In the genomic region with DNA sequence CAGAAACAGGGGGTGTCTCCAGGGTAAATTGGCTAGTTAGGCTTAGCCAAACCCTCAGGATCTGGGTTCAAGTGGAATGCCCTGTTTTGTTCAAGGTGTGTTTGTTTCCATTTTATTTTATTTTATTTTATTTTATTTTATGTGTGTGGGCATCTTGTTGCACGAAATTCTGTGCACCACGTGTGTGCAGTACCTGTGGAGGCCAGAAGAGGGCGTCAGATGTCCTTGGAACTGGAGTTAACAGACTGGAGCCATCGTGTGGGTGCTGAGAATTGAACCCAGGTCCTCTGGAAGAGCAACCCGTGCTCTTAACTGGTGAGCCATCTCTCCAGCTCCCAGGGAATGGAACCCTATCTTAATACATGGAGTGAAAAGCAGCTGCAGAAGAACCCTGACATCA, we compare ENCODE assay signal across 31 mouse cellular contexts. TPM values are rescaled to one million over a fixed set of nuclear protein-coding genes. Genes with fewer than 3 reads are reported as not detected.
DNase-seq lines count a peak whose midpoint lies in the region; ATAC-seq and TF ChIP-seq lines count a peak whose summit lies in the region.
"Had no signal": no experiment of that assay in that cellular context is flagged by ENCODE, and none has a peak within 500 bp of the region (broad histone marks: within the 10 kb centered on the region; RNA-seq: fewer than 3 reads in every experiment).

No protein-coding gene starts in this region.

- H3K9ac ChIP-seq in heart, adult 2 months (ENCODE audit: low read depth, low read length): no peak overlapping the region
- no peak overlapping the region for H3K9ac ChIP-seq in liver, adult 2 months (ENCODE audit: low read depth, low read length)
- H3K9ac ChIP-seq in liver, embryonic 11.5 days (ENCODE audit: low read depth, low read length): no peak overlapping the region
- no peak overlapping the region for H3K9ac ChIP-seq in midbrain, postnatal 0 days (replicated peaks; ENCODE audit: low read length, poor library complexity, severe bottlenecking)
- no peak overlapping the region for H3K9ac ChIP-seq in midbrain, embryonic 15.5 days
- H3K9ac ChIP-seq: forebrain, postnatal 0 days; liver, embryonic 15.5 days had no signal

- H3K4me1 ChIP-seq in heart, adult 2 months (ENCODE audit: control insufficient read depth, insufficient read depth, low read length): peaks cover 22% of the 10 kb centered on the region
- H3K4me1 ChIP-seq in liver, adult 2 months (ENCODE audit: control insufficient read depth, insufficient read depth, low read length): no peaks in the 10 kb centered on the region
- no peaks in the 10 kb centered on the region for H3K4me1 ChIP-seq in liver, embryonic 11.5 days (replicated peaks; ENCODE audit: control insufficient read depth, insufficient read depth, low read length)
- no peaks in the 10 kb centered on the region for H3K4me1 ChIP-seq in midbrain, postnatal 0 days (ENCODE audit: insufficient read depth, low read length)
- H3K4me1 ChIP-seq in midbrain, embryonic 15.5 days: no peaks in the 10 kb centered on the region
- H3K4me1 ChIP-seq in embryonic fibroblast, embryonic 13.5 days (ENCODE audit: control insufficient read depth, insufficient read depth, low read length): no peaks in the 10 kb centered on the region
- H3K4me1 ChIP-seq: liver, embryonic 15.5 days had no signal

- no peak for TF ChIP-seq POLR2A in heart, adult 2 months (IDR thresholded peaks at IDR 0.05; ENCODE audit: insufficient read depth, low read depth, low read length)
- TF ChIP-seq POLR2A in liver, adult 2 months (IDR thresholded peaks at IDR 0.05; ENCODE audit: extremely low read depth, insufficient read depth, low read length): no peak
- no peak for TF ChIP-seq POLR2A in embryonic fibroblast, embryonic 13.5 days (IDR thresholded peaks at IDR 0.05; ENCODE audit: low read depth, low read length)

- no peak for TF ChIP-seq EP300 in heart, adult 2 months (IDR thresholded peaks at IDR 0.05; ENCODE audit: insufficient read depth, low read depth, low read length)

- peak; percentile 56 for TF ChIP-seq CTCF in heart, adult 2 months (IDR thresholded peaks at IDR 0.05)
- TF ChIP-seq CTCF in liver, adult 2 months (IDR thresholded peaks at IDR 0.05; ENCODE audit: low read depth, low read length): peak; percentile 26; the same call in 1 of the 2 replicates
- TF ChIP-seq CTCF in midbrain, postnatal 0 days (IDR thresholded peaks at IDR 0.05): peak; percentile 35
- 0 out of 2 replicates have a peak, but pooled peaks have one; percentile 10 for TF ChIP-seq CTCF in embryonic fibroblast, embryonic 13.5 days (IDR thresholded peaks at IDR 0.05; ENCODE audit: borderline replicate concordance, insufficient read depth, low read length)

- no peaks in the 10 kb centered on the region for H3K9me3 ChIP-seq in liver, embryonic 11.5 days (ENCODE audit: control insufficient read depth, low read length)
- H3K9me3 ChIP-seq in midbrain, postnatal 0 days (ENCODE audit: low read length): no peaks in the 10 kb centered on the region
- H3K9me3 ChIP-seq in midbrain, embryonic 15.5 days: no peaks in the 10 kb centered on the region
- H3K9me3 ChIP-seq: hindbrain, embryonic 10.5 days; liver, embryonic 15.5 days had no signal

- WGBS in heart, adult 2 months: 83% methylated on average over 5 of the region's 5 CpGs
- 82% methylated on average over 5 of the region's 5 CpGs for WGBS in liver, adult 2 months
- 75% methylated on average over 5 of the region's 5 CpGs for WGBS in liver, embryonic 11.5 days
- 84% methylated on average over 5 of the region's 5 CpGs for WGBS in midbrain, postnatal 0 days
- WGBS in midbrain, embryonic 15.5 days: 79% methylated on average over 5 of the region's 5 CpGs

- no peak overlapping the region for H3K4me3 ChIP-seq in heart, adult 2 months
- H3K4me3 ChIP-seq in liver, adult 2 months (ENCODE audit: insufficient read depth, low read depth, low read length): no peak overlapping the region
- no peak overlapping the region for H3K4me3 ChIP-seq in liver, embryonic 11.5 days (ENCODE audit: low read depth, low read length)
- H3K4me3 ChIP-seq in midbrain, postnatal 0 days (ENCODE audit: low read depth, low read length): no peak overlapping the region
- H3K4me3 ChIP-seq in midbrain, embryonic 15.5 days: no peak overlapping the region
- no peak overlapping the region for H3K4me3 ChIP-seq in embryonic fibroblast, embryonic 13.5 days (ENCODE audit: insufficient read depth, low read length)
- H3K4me3 ChIP-seq: hindbrain, embryonic 10.5 days; liver, embryonic 15.5 days had no signal

- H3K79me2 ChIP-seq in heart, adult 2 months (replicated peaks; ENCODE audit: control insufficient read depth, insufficient read depth, low read length): no peaks in the 10 kb centered on the region
- H3K79me2 ChIP-seq in liver, adult 2 months (ENCODE audit: control insufficient read depth, insufficient read depth, low read length): no peaks in the 10 kb centered on the region

- no peaks in the 10 kb centered on the region for H3K36me3 ChIP-seq in heart, adult 2 months (ENCODE audit: control insufficient read depth, insufficient read depth, low read length)
- H3K36me3 ChIP-seq in liver, adult 2 months (ENCODE audit: control insufficient read depth, insufficient read depth, low read length): no peaks in the 10 kb centered on the region
- no peaks in the 10 kb centered on the region for H3K36me3 ChIP-seq in liver, embryonic 11.5 days (ENCODE audit: control insufficient read depth, insufficient read depth, low read length)
- H3K36me3 ChIP-seq in midbrain, postnatal 0 days (ENCODE audit: insufficient read depth, low read length): no peaks in the 10 kb centered on the region
- H3K36me3 ChIP-seq in midbrain, embryonic 15.5 days (replicated peaks): no peaks in the 10 kb centered on the region
- H3K36me3 ChIP-seq: hindbrain, embryonic 10.5 days; liver, embryonic 15.5 days had no signal

- H3K4me2 ChIP-seq in liver, embryonic 11.5 days: no peak overlapping the region
- no peak overlapping the region for H3K4me2 ChIP-seq in midbrain, postnatal 0 days (ENCODE audit: low read depth, low read length, poor library complexity, severe bottlenecking)
- H3K4me2 ChIP-seq in midbrain, embryonic 15.5 days: no peak overlapping the region
- H3K4me2 ChIP-seq: liver, embryonic 15.5 days had no signal

- no peak for ATAC-seq in liver, embryonic 11.5 days (replicated peaks; ENCODE audit: low FRiP score)
- no peak for ATAC-seq in midbrain, postnatal 0 days (ENCODE audit: low FRiP score)
- ATAC-seq in midbrain, embryonic 15.5 days (replicated peaks): no peak
- ATAC-seq in inflammation-experienced regulatory T-cells, adult 6 months: no peak
- ATAC-seq: forebrain, postnatal 0 days; midbrain, embryonic 16.5 days had no signal

- H3K27ac ChIP-seq in heart, adult 2 months: peak overlapping the region; percentile 95
- H3K27ac ChIP-seq in liver, adult 2 months (replicated peaks; ENCODE audit: insufficient read depth, low read depth, low read length): no peak overlapping the region
- no peak overlapping the region for H3K27ac ChIP-seq in liver, embryonic 11.5 days (ENCODE audit: low read depth, low read length)
- H3K27ac ChIP-seq in midbrain, postnatal 0 days (ENCODE audit: low read depth, low read length): no peak overlapping the region
- no peak overlapping the region for H3K27ac ChIP-seq in midbrain, embryonic 15.5 days
- H3K27ac ChIP-seq in embryonic fibroblast, embryonic 13.5 days (ENCODE audit: insufficient read depth, low read length): no peak overlapping the region
- H3K27ac ChIP-seq: hindbrain, embryonic 10.5 days; liver, embryonic 15.5 days had no signal

- no peak for DNase-seq in heart, adult 2 months
- no peak for DNase-seq in heart, postnatal 36 days
- DNase-seq in liver, adult 2 months (ENCODE audit: extremely low read depth, low read depth, low spot score): no peak
- no peak for DNase-seq in liver, embryonic 11.5 days (ENCODE audit: low spot score)
- no peak for DNase-seq in midbrain, postnatal 0 days (ENCODE audit: low spot score)
- DNase-seq: adrenal gland, postnatal 10 days; cerebellum, postnatal 10 days; forebrain, postnatal 0 days; gastrocnemius, postnatal 36 days; kidney, adult 2 months; lung, postnatal 36 days; thymus, adult 2 months; thymus, postnatal 4 days had no signal

- intact Hi-C loops in heart, adult 2 months (cut with DNase I): loop anchor here (10.0 kb wide), 1 partner anchor 498 kb away; no protein-coding TSS in a partner anchor
- intact Hi-C loops in heart, postnatal 36 days (cut with DNase I): no loop called here

- H3K27me3 ChIP-seq in heart, adult 2 months (ENCODE audit: control insufficient read depth, insufficient read depth, low read length): no peaks in the 10 kb centered on the region
- no peaks in the 10 kb centered on the region for H3K27me3 ChIP-seq in liver, adult 2 months (ENCODE audit: control insufficient read depth, insufficient read depth, low read length)
- H3K27me3 ChIP-seq in liver, embryonic 11.5 days (replicated peaks; ENCODE audit: control insufficient read depth, insufficient read depth, low read length): no peaks in the 10 kb centered on the region; the same call in 1 of the 2 replicates
- H3K27me3 ChIP-seq in midbrain, postnatal 0 days (ENCODE audit: insufficient read depth, low read length): no peaks in the 10 kb centered on the region
- H3K27me3 ChIP-seq in midbrain, embryonic 15.5 days (replicated peaks): no peaks in the 10 kb centered on the region
- H3K27me3 ChIP-seq: liver, embryonic 15.5 days had no signal

RNA-seq across cellular contexts. Expression of gene Tmem270, which starts 13.8 kb away (rescaled TPM):
- not detected for total RNA-seq in heart, adult 2 months (2021)
- not detected in 2 replicates for polyA plus RNA-seq in heart, adult 2 months (2012; rRNA removed)
- not detected for total RNA-seq in heart, postnatal 36 days (2021)
- total RNA-seq in liver, adult 2 months (2014; rRNA removed): not detected in 2 replicates
- not detected in 2 replicates for polyA plus RNA-seq in liver, adult 2 months (2012; rRNA removed)
- polyA plus RNA-seq in liver, embryonic 11.5 days (2014; fragmentation: Nextera tagmentation; extraction: Ambion mirVana): not detected in 2 replicates
- total RNA-seq in midbrain, postnatal 0 days (2014; rRNA removed): not detected in 2 replicates
- 0.19 TPM in 1 of 2 replicates, not detected in the other for polyA plus RNA-seq in midbrain, postnatal 0 days (2015; fragmentation: Nextera tagmentation; extraction: Ambion mirVana)
- polyA plus RNA-seq in midbrain, embryonic 15.5 days (2015; fragmentation: Nextera tagmentation; extraction: Ambion mirVana): not detected in 2 replicates
- not detected in 2 replicates for polyA plus RNA-seq in embryonic fibroblast, embryonic 13.5 days (2011; ENCODE audit: insufficient read length, low read depth, missing spikeins)
- not detected for polyA plus RNA-seq in inflammation-experienced regulatory T-cells, adult 6 months (2017; shearing (Covaris generic))
- total RNA-seq: adrenal gland, postnatal 10 days; forebrain, postnatal 0 days; gastrocnemius, postnatal 36 days; layer of hippocampus, postnatal 10 days; left cerebral cortex, postnatal 10 days; megakaryocyte-erythroid progenitor cell, adult 5-6 weeks; MEL had no signal
- polyA plus RNA-seq: embryonic facial prominence, embryonic 11.5 days; forebrain, embryonic 11.5 days; forebrain, postnatal 0 days; heart, embryonic 16.5 days; hindbrain, embryonic 10.5 days; kidney, postnatal 0 days; large intestine, adult 2 months; limb, embryonic 11.5 days; liver, embryonic 15.5 days; midbrain, embryonic 16.5 days; neural tube, embryonic 14.5 days; stomach, embryonic 14.5 days; thymus, adult 2 months had no signal

RNA-seq across cellular contexts. Expression of gene Cldn13, which starts 22.6 kb away (rescaled TPM):
- not detected for total RNA-seq in heart, adult 2 months (2021)
- 0.10 TPM in 1 of 2 replicates, not detected in the other for polyA plus RNA-seq in heart, adult 2 months (2012; rRNA removed)
- not detected for total RNA-seq in heart, postnatal 36 days (2021)
- not detected in 2 replicates for total RNA-seq in liver, adult 2 months (2014; rRNA removed)
- polyA plus RNA-seq in liver, adult 2 months (2012; rRNA removed): not detected in 2 replicates
- polyA plus RNA-seq in liver, embryonic 11.5 days (2014; fragmentation: Nextera tagmentation; extraction: Ambion mirVana): 115 and 120 TPM in 2 replicates
- not detected in 2 replicates for total RNA-seq in midbrain, postnatal 0 days (2014; rRNA removed)
- not detected in 2 replicates for polyA plus RNA-seq in midbrain, postnatal 0 days (2015; fragmentation: Nextera tagmentation; extraction: Ambion mirVana)
- polyA plus RNA-seq in midbrain, embryonic 15.5 days (2015; fragmentation: Nextera tagmentation; extraction: Ambion mirVana): 0.32 TPM in 1 of 2 replicates, not detected in the other
- polyA plus RNA-seq in embryonic fibroblast, embryonic 13.5 days (2011; ENCODE audit: insufficient read length, low read depth, missing spikeins): not detected in 2 replicates
- polyA plus RNA-seq in inflammation-experienced regulatory T-cells, adult 6 months (2017; shearing (Covaris generic)): not detected
- total RNA-seq: forebrain, postnatal 0 days; gastrocnemius, postnatal 36 days; layer of hippocampus, postnatal 10 days; left cerebral cortex, postnatal 10 days had no signal
- polyA plus RNA-seq: forebrain, postnatal 0 days; kidney, adult 2 months; midbrain, embryonic 16.5 days had no signal

RNA-seq across cellular contexts. Expression of gene Mettl27, which starts 39.5 kb away (rescaled TPM):
- 1 to 10 TPM; 4.1 to 6.7 TPM for total RNA-seq in heart, adult 2 months (2021)
- polyA plus RNA-seq in heart, adult 2 months (2012; rRNA removed): 2.8 TPM in 2 replicates
- total RNA-seq in heart, postnatal 36 days (2021): 1 to 10 TPM; 7.3 to 7.5 TPM
- total RNA-seq in liver, adult 2 months (2014; rRNA removed): 13.5 and 19.1 TPM in 2 replicates
- polyA plus RNA-seq in liver, adult 2 months (2012; rRNA removed): 17.9 and 30.0 TPM in 2 replicates
- 9.1 and 11.4 TPM in 2 replicates for polyA plus RNA-seq in liver, embryonic 11.5 days (2014; fragmentation: Nextera tagmentation; extraction: Ambion mirVana)
- total RNA-seq in midbrain, postnatal 0 days (2014; rRNA removed): 4.7 and 5.0 TPM in 2 replicates
- 7.2 and 7.5 TPM in 2 replicates for polyA plus RNA-seq in midbrain, postnatal 0 days (2015; fragmentation: Nextera tagmentation; extraction: Ambion mirVana)
- 7.2 and 8.4 TPM in 2 replicates for polyA plus RNA-seq in midbrain, embryonic 15.5 days (2015; fragmentation: Nextera tagmentation; extraction: Ambion mirVana)
- polyA plus RNA-seq in embryonic fibroblast, embryonic 13.5 days (2011; ENCODE audit: insufficient read length, low read depth, missing spikeins): 4.1 and 4.2 TPM in 2 replicates
- 10 to 100 TPM in 2 of 3 experiments, 1 to 10 TPM in 1; 6.3 to 17.2 (median 12.0) TPM for polyA plus RNA-seq in inflammation-experienced regulatory T-cells, adult 6 months (2017; shearing (Covaris generic))

RNA-seq across cellular contexts. Expression of gene Cldn4, which starts 54.0 kb away (rescaled TPM):
- total RNA-seq in heart, adult 2 months (2021): not detected
- polyA plus RNA-seq in heart, adult 2 months (2012; rRNA removed): 0.68 TPM in 1 of 2 replicates, not detected in the other
- not detected for total RNA-seq in heart, postnatal 36 days (2021)
- total RNA-seq in liver, adult 2 months (2014; rRNA removed): 0.09 and 0.13 TPM in 2 replicates
- polyA plus RNA-seq in liver, adult 2 months (2012; rRNA removed): 0.09 and 0.36 TPM in 2 replicates
- 3.1 and 3.7 TPM in 2 replicates for polyA plus RNA-seq in liver, embryonic 11.5 days (2014; fragmentation: Nextera tagmentation; extraction: Ambion mirVana)
- 0.77 TPM in 1 of 2 replicates, not detected in the other for total RNA-seq in midbrain, postnatal 0 days (2014; rRNA removed)
- not detected in 2 replicates for polyA plus RNA-seq in midbrain, postnatal 0 days (2015; fragmentation: Nextera tagmentation; extraction: Ambion mirVana)
- not detected in 2 replicates for polyA plus RNA-seq in midbrain, embryonic 15.5 days (2015; fragmentation: Nextera tagmentation; extraction: Ambion mirVana)
- polyA plus RNA-seq in embryonic fibroblast, embryonic 13.5 days (2011; ENCODE audit: insufficient read length, low read depth, missing spikeins): not detected in 2 replicates
- polyA plus RNA-seq in inflammation-experienced regulatory T-cells, adult 6 months (2017; shearing (Covaris generic)): not detected
- total RNA-seq: forebrain, postnatal 0 days; gastrocnemius, postnatal 36 days; layer of hippocampus, postnatal 10 days; left cerebral cortex, postnatal 10 days; megakaryocyte-erythroid progenitor cell, adult 5-6 weeks had no signal
- polyA plus RNA-seq: forebrain, postnatal 0 days; midbrain, embryonic 16.5 days; neural tube, embryonic 14.5 days had no signal

Comparison
In these comparisons a context has a peak if more than half of its experiments do, and no peak if none do; other contexts are left out.
1. RNA of gene Cldn13, which starts 22.6 kb away (polyA plus RNA-seq): 115 to 120 TPM in liver, embryonic 11.5 days; 0.10 TPM in heart, adult 2 months, 0.32 TPM in midbrain, embryonic 15.5 days, not detected in midbrain, postnatal 0 days, not detected in liver, adult 2 months, not detected in embryonic fibroblast, embryonic 13.5 days and not detected in inflammation-experienced regulatory T-cells, adult 6 months; every median in the first group is over 10 times any median in the second.
2. Peak in every context shown above with its lines, with median percentiles within 50 percentile points of each other: CTCF ChIP-seq.